Mouse (Mus musculus) cerebellum, adult 9-11 months (tissue): ENCODE measurements around the gene Wiz.

Source experiments
- DNase-seq: peaks from one replicate; pipeline ENCODE4 v3.0.0; 2022

The Wiz gene

GRCm38 (mm10) chr17:32348406-32348805, 40.8 kb downstream of the Wiz start:
- DNase-seq, result no peak

DNA sequence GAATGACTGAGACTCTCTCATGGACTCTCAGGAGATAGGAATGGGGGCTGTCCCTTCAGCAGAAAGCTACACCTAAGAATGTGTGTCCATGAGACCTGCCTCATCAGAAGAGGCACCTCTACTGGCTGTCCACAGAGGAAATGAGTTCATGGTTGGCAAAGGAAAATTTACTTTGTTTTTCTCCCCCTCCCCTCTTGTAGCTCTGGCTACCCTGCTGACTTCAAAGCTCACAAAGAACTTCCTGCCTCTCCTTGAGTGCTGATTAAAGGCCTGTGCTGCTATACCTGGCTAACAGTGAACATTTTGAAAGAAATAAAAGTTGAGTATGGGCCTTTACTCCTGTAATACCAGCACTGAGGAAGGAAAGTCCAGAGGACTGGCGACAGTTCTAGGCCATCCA, 48.1 kb downstream of the Wiz start:
- DNase-seq, result no peak

GRCm38 (mm10) chr17:32340110-32340509, 49.1 kb downstream of the Wiz start:
- no peak for DNase-seq

DNA sequence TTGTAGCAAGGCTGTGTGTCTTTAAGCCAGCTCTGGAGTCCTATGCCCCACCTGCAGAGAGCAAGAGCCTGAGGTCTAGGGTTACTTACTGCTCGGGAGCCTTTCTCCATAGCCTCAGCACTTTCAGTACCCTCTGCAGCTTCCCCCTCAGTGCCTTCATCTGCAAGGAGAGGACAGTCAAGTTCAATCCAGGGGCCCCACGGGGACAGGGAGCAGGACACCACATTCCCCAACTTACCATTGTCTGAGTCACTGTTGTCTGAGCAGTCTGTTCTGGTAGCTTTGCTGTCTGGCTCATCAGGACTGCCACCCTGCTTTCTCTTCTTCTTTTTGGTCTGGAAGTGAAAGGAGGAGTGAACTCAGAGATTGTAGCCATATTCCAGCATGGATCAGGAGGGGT, 53.4 kb downstream of the Wiz start:
- no peak for DNase-seq

GRCm38 (mm10) chr17:32334921-32335320, 54.3 kb downstream of the Wiz start:
- DNase-seq, result no peak

GRCm38 (mm10) chr17:32333675-32334303, 55.5 kb downstream of the Wiz start:
- no peak for DNase-seq

DNA sequence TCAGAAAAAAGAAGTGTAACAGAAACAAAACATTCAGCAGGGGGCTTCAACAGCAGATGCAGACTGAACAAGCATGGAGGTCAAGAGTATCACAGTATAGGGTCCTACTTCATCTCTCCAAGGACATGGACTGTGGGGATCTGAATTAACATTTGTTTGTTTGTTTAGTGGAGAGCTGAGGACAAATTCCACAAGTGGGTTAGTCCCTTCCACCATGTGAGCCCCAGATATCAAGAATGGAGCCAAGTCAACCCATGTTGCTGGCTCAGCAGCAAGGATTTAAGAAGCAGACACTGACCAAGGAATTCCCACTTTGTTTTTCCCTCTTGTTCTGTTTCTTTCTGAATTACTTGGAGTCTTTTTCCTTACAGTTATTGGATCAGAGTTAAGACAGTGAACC, 61.7 kb downstream of the Wiz start:
- DNase-seq, result no peak

DNA sequence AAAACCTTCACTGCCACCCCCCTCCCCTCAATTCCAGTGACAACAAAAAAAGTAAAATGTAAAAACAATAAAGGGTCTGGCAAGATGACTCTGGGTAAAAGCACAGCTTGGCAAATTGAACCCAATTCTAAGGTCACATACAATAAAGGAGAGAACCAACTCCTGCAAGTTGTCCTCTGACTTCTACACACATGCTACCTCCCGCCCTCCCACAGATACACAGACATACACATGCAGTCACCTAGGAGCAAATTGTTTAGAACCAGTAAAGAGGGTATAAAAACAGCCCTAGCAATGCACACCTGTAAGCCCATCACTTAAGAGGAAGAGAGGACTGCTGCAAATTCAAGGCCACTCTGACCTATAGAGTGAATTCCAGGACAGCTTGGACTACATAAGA, 66.4 kb downstream of the Wiz start:
- no peak for DNase-seq

DNA sequence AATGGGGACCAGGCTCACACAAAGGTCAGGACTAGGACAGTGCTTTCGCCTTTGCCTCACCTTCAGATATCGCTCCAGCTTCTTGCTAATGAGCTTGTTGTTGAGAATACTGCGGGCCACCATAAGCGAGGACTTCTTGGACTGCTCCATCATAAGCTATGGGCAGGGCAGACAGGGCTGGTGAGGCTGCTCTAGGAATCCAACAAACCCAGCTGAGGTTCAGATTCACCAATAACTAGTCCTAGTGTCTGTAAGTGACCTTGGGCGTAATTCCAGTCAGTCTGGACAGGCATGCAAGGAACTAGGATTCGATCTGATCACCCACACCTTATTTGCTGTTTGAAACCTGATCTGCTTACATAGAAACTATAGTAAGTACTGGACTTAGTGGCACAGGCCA, 67.4 kb downstream of the Wiz start:
- no peak for DNase-seq

DNA sequence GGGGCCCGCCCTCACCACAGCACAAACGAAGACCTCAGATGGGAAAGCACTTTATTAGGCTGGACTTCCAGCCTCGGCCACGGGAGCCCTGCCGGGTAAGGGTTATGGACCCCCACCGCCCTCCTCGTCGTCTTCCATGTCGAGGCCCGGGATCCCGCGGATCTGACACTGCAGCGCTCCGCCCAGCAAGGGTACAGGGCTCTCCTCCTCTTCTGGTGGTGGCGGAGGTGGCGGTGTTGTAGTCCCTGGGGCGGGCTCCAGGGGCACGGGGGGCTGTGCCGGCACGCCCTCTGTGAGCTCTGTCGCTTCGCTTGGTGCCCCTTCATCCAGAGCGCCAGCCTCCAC, 67.9 kb downstream of the Wiz start:
- DNase-seq, result no peak

GRCm38 (mm10) chr17:32320597-32321389, 68.4 kb downstream of the Wiz start, which contains the start of gene Akap8:
Gene Akap8 (minus strand): TSS chr17:32321238.
- peak; percentile 99 for DNase-seq

- DNase-seq, result no peak
Measured at GRCm38 (mm10) chr17:32319950-32320349, 69.3 kb downstream of the Wiz start.

DNA sequence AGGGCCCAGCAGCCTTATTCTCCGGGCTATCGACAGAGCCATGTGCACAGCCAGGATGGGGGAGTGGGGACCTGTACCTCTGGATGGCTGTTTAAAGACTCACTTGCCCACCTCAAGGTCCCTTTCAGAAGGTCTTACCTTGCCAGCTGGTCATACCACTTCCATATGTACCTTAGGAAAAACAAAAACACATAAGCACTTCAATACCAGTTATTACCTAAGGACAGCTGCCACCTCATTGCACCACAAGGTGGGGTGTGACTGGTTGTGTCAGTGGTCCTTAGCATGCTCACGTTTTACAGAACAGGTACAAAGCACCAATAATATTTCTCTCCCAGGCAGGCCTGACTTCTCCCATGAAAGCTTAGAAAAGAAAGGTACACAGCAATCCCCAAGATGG, 71.5 kb downstream of the Wiz start:
- DNase-seq, result no peak

- DNase-seq, result peak; percentile 18
Measured at GRCm38 (mm10) chr17:32317032-32317431, 72.2 kb downstream of the Wiz start.

GRCm38 (mm10) chr17:32315560-32315959, 73.7 kb downstream of the Wiz start:
- DNase-seq, result no peak

- no peak for DNase-seq
Measured at GRCm38 (mm10) chr17:32313892-32314291, 75.3 kb downstream of the Wiz start.

DNA sequence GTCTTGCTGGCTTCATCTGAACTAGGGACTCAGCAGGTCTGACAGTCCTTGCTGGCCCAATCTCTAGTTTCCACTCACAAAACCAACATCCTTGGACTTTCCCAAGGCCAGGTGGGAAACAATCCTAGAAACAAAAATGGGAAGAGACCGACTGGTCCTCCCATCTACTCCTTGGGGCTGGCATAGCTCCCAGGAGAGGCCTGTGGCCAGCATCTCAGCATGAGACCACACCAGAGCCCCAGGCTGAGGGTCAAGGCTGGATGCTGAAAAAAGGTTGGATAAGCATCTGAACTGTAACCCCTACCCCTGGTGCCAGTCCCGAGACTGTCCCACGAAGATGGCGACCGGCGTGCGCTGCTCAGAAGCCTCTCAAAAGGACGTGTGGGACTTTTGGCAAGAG, 76.4 kb downstream of the Wiz start:
- DNase-seq, result peak; percentile 46

- DNase-seq, result no peak
Measured at GRCm38 (mm10) chr17:32307963-32308362, 81.3 kb downstream of the Wiz start.
